Mouse (Mus musculus): Measurements from ENCODE around the gene Klhdc3. TPM values are rescaled to one million over a fixed set of nuclear protein-coding genes. Genes with fewer than 3 reads are reported as not detected.

Gene Klhdc3
- total RNA-seq, 2 experiments from 2014 or later: 174 to 176 TPM

DNA sequence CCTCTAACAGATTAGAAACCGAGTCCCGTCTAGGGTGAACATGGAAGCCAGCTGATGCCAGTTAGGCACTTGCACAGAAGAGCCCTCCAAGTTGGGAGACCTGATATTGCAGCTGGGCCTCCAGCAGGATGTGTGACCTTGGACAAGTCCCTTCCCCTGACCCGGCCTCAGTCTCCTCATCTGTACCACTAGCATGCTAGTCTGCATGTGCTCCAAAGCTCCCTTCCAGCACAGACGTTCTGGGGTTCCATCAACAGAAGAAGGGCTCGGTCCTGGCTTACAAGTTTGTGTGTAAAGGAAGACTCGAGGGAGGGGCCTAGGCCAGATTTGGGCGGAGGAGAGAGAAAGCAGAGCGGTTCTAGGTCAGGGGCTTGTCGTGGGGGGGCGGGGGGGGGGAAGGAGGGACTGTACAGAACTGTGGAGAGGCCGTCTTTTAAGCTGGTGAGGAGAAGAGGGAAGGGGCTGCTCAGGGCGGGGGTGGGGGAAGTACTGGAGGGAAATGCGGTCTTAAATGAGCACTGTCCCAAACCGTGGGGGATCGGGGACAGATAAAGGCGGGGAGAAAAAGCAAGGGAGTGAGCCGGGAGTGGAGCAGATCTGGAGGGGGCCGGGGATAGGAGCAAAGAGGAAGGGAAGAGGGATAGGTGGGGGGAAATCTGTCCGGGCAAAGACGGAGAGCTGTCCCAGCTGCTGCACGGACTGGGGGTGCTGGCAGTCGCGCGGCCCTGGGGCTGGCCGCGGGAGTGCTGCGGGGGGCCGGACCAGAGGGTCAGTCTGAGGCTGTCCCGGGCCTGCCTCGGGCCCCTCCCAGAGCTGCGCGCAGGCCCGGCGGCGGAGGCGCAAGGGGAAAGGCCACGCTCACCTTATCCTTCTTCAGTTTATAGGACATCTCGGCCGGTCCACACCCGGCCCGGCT lies 23.5 kb upstream of the Klhdc3 start:
- no peak for DNase-seq (ENCODE audit: low spot score in 2 of 2)

GRCm38 (mm10) chr17:46702506-46702905 lies 21.8 kb upstream of the Klhdc3 start:
- no peak for DNase-seq (ENCODE audit: low spot score in 2 of 2)

DNA sequence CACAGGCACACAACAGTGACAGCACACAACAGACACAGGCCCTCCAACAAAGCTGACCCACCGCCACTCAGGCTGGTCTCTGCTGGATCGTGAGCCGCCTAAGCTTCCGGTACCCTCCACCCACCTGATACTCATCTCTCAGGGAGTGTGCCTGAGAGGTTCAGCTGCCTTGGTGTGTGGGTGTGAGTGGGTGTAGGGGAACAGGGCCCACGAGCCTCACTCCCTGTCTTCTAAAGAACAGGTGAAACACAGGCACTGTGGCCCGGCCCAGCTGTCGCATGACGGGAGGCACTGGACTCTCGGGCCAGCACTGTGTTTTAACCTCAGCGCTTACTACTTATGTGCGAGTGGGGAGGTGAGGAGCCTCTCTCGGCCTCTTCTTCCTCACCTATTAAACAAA lies 21.4 kb upstream of the Klhdc3 start:
- no peak for DNase-seq (ENCODE audit: low spot score in 2 of 2)

DNA sequence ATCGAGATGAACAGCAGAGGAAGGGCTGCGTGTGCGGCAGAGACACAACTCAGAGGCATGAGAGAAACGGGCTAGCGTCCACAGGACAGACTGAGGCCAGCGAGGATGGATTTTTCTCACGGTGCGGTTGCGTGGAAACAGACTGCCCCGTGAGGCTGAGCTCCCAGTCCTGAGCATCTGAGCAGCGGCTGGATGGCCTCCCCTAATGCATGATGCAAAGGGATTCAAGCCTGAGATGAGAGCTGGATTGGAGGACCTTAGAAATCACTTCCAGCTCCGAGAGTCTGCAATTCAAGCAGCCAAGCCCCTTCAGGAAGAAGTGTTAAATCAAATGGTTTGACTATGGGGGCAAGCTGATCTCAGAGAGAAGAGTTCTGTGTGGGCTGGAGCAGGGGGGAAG lies 20.8 kb upstream of the Klhdc3 start:
- DNase-seq (ENCODE audit: low spot score in 2 of 2): no peak

DNA sequence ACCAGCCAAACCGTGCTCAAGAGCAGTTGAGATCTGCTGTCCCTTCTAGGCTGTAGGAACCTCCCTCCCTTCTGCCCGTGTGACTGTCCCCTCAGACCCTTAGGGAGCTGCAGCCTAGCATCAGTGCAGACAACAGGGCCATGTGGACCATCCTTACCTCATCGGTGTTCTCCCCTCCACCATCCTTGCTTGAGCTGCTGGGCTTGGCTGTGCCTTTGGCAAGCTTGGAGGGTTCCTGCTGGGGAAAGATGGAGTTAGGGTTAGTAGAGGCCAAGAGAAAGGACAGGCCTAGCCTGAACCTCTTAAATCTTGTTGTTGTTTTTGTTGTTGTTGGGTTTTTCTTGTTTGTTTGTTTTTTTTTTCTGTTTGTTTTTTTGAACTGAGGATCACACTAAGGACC lies 19.2 kb upstream of the Klhdc3 start:
- DNase-seq (ENCODE audit: low spot score in 2 of 2): no peak

- DNase-seq (ENCODE audit: low spot score in 2 of 2): no peak
These were observed 18.5 kb upstream of the Klhdc3 start for GRCm38 (mm10) chr17:46699245-46699644.

GRCm38 (mm10) chr17:46698515-46698914 lies 17.8 kb upstream of the Klhdc3 start:
- no peak for DNase-seq (ENCODE audit: low spot score in 2 of 2)

DNA sequence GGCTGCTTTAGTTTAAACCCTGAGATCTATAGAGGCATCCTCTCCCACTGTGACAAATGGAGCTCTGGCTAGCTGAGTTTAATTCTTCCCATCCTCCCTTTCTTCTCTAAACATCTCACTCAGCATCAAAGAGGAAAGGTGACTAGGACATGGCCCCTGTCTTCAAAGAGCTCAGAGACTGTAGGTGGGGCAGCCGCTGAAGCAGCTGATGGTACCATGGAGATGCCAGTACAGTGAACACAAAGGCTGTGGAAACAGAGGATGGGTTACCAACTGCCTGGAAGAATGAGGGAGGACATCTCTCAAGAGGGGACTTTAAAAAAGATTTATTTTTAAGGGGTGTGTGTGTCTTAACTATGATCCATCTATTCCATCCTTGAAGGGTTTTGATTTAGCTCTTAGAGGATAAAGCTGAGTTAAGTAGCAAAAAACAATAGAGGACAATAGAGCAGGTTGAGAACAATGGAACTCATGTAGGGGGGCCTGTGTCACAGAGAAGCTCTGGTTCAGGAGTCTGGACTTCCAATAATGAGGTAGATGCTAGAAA lies 13.9 kb upstream of the Klhdc3 start:
- no peak for DNase-seq (ENCODE audit: low spot score in 2 of 2)

- no peak for DNase-seq (ENCODE audit: low spot score in 2 of 2)
These were observed 10.7 kb upstream of the Klhdc3 start for GRCm38 (mm10) chr17:46691390-46691789.

DNA sequence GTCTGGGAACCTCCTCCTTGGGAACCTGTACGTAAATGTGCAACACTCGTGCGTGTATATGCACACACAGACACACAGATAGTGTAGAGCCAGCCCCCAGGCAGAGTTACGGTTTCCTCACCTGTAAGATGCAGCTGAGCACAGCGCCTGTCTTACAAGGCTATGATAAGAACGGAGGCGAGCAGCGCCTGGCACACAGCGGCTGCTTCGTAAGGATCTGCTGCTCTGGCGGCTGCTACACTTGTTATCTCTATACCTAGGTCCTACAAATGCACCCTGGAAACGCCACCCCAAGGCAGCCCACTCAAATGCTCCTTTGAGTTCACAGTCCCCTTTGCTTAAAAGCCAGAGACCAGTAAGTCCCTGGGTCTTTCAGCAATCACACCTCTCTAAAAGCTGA lies 10.0 kb upstream of the Klhdc3 start:
- no peak for DNase-seq (ENCODE audit: low spot score in 2 of 2)

- DNase-seq (ENCODE audit: low spot score in 2 of 2): no peak
These were observed 5.2 kb upstream of the Klhdc3 start for GRCm38 (mm10) chr17:46685913-46686312.

GRCm38 (mm10) chr17:46682654-46683389 lies 2.1 kb upstream of the Klhdc3 start:
- DNase-seq (ENCODE audit: low spot score in 2 of 2): no peak

- peak in 1 of 2 experiments; percentile 26 for DNase-seq (ENCODE audit: low spot score in 2 of 2)
These were observed 878 bp upstream of the Klhdc3 start for GRCm38 (mm10) chr17:46681466-46682118.

DNA sequence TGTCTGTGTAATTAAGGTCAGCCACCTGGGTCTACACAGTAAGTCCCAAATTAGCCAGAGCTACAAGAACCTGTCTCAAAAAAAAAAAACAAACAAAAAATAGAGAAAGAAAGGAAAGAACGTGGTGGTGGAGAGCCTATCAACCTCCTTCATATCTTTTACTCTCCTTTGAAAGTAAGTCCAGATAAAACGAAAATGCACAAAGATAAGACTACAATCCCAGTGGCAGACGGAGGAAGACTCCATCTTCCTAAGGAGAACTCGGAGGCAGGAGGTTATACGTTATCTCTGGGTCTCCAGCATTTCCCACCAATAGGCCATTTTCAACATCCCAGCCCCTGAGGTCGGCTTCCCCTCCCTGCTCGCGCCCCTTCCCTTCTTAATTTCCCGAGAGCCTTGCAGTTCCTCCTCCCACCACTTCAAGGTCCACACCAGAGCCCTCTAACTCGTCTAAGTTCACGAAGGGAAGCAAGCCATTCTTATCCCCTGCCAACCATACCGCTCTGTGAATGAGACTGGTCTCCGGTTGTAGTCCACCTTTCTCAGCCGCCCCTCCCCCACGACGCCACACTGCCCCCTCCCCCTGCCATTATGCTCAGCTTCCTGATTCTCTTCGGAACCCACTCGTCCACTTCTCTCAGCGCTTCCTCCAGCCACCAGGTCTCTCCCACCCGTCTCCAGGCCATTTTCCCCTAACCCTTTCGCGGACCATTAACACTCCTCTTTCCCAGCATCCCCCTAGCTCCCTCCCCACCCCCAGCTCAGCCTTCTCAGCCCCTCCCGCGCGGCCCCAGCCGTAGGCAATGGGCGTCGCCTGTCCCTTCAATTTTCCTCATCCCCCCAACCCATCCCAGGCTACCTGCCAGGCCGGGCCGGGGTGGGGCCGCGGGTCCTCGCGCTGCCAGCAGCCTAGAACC lies 613 bp downstream of the Klhdc3 start:
- no peak for DNase-seq (ENCODE audit: low spot score in 2 of 2)

- DNase-seq (ENCODE audit: low spot score in 2 of 2): no peak
These were observed 1.8 kb downstream of the Klhdc3 start for GRCm38 (mm10) chr17:46678911-46679310.

- DNase-seq (ENCODE audit: low spot score in 2 of 2): no peak
These were observed 2.3 kb downstream of the Klhdc3 start, which contains the start of gene Mea1 for GRCm38 (mm10) chr17:46678416-46678815. TSS of gene Mea1 (plus strand) at chr17:46678793.

GRCm38 (mm10) chr17:46674530-46675283 lies 6.0 kb downstream of the Klhdc3 start:
- DNase-seq (ENCODE audit: low spot score in 2 of 2): no peak

GRCm38 (mm10) chr17:46673850-46674529 lies 6.7 kb downstream of the Klhdc3 start, which contains the start of gene Rrp36:
TSS of gene Rrp36 (minus strand) at chr17:46674352.
- DNase-seq (ENCODE audit: low spot score in 2 of 2): peak; percentile 87 to 93

DNA sequence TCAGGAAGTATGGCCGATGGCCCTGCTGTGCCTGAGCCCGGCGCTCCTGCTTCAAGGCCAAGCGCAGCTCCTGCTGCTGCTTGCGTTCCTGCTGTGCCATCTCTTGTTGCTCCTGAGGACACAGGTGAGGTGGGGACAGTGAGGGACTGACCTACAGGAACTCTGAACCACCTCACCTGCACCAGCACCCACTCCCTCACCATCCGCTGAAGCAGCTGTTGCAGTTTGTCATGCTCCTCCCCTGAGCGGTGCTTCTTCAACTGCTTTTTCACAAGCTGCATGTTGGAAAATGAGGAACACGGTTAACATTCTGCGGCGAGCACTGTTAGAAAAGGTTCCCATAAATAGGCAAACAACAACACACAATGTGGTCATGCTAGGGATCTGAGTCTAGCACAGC lies 10.8 kb downstream of the Klhdc3 start:
- no peak for DNase-seq (ENCODE audit: low spot score in 2 of 2)
